Mouse (Mus musculus): ENCODE measurements around the gene Fbln1.
A peak's percentile ranks its signal among the peaks of the same experiment; 100 is the strongest.
"Not testable (repeated sequence)": the region's sequence is repeated elsewhere in the genome, so short reads cannot be mapped to it uniquely, and the experiment has no call there.

Fbln1 gene

GRCm38 (mm10) chr15:85295544-85295943 lies 89.8 kb downstream of the Fbln1 start:
- DNase-seq (ENCODE audit: low spot score in 2 of 2), result no peak

DNA sequence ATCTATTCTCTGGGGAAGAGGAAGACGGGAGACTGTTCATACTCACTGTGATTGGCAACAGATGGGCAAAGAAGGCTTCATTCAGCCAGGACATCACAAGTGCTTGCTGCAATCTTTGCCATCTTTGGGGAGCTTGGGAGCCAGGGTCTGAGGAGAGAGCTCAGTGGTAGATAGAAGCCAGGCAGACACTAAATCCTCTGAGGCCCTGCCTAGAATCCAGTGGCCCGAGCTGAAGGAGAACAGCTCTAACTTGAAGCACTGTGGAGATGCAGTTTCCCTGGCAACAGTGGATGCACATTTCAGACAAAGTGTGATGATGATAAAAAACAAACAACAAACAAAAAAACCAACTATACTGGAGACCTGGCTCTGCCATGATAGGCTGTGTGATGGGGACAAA lies 90.2 kb downstream of the Fbln1 start:
- DNase-seq (ENCODE audit: low spot score in 2 of 2), result no peak

- DNase-seq (ENCODE audit: low spot score in 2 of 2), result no peak
These were observed 90.8 kb downstream of the Fbln1 start for GRCm38 (mm10) chr15:85296538-85296937.

DNA sequence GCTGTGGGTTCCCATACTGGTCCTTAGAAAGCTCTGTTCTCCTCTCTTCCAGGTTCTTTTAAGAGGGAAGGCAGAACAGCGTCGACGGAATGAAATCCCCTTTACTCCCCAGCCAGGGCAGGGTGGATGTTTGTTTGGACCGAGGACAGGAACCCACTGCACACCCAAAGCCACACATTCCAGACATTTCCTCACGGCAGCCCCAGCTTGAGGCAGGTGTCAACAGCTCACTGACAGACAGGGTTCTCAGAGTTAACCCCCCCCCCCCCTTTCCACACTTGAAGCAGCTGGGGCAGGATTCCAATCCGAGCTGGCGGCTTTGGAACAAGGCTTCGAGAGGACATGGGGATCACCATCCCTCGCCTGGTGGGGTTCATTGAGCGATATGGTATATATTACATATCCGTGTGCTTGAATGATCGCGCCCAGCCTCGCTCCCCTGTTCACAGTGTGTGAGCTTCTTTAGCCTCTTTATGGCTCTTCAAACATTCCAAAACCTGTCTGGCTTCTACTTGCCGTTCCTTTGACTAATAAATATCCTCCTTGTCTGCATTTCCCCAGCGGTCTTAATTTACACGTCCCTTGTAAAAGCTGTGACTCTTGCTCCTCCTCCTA lies 92.5 kb downstream of the Fbln1 start:
- DNase-seq (ENCODE audit: low spot score in 2 of 2), result no peak

DNA sequence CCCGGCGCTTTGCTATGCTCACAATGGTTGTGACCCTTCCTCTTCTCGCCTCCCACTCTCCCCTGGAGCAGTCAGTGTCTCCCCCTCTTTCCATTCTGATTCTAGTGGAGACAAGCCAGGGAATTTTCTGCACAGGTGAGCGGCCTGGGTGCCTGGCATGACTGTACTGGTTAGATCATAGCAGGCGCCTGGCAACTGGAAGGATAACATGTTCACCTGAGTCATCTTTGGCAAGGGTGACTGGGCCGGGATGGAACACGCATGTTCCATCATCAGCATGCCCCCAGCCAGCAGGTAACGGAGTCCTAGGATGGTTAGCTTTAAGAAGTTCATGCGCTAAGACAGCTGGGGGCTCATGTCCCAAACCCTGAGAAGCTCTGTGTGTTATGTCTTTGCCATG lies 93.2 kb downstream of the Fbln1 start:
- no peak for DNase-seq (ENCODE audit: low spot score in 2 of 2)

DNA sequence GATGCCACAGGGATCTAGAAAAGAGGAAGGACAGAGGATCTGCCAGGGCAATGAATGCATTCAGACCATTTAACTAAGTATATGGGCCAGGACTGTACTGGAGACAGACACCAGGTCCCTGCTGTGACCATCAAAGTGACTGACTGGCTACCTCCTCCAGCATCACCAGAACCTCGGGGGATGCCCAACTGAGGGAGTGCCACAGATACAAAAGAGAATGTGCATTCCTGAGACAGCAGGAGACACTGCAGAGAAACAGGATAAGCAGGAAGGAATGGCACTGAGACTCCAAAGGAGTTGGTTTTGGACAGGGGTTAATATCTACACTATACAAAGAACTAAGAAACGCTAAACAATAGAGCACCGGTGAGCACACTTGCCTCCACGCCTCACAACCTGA lies 97.5 kb downstream of the Fbln1 start:
- DNase-seq (ENCODE audit: low spot score in 2 of 2), result no peak

GRCm38 (mm10) chr15:85303976-85304375 lies 98.2 kb downstream of the Fbln1 start:
- DNase-seq (ENCODE audit: low spot score in 2 of 2), result no peak

DNA sequence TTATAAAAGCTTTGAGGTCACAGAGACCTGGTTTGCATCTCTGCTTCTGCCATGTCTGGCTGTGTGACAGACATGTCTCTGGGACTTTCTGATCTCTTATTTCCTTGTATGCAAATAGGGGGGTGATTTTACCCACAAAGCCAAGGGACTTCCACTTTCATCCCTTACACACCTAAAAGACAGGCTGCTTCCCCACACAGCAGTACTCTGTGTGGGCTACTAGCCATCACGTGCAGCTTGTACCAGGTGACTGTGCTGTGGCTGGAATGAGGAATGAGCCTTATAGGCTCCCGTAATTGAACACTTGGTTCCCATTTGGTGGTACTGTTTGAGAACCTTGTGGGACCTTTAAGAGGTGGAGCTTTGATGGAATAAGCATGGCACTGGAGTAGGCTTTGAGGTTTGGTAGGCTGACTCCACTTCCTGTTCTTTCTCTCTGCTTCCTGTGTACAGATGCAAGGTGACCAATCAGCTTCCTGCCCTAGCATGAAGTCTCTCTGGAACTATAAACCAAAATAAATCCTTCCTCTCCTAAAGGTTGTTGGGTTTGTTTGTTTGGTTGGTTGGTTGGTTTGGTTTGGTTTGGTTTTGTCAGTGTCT lies 101.4 kb downstream of the Fbln1 start:
- DNase-seq (ENCODE audit: low spot score in 2 of 2), result no peak

- no peak for DNase-seq (ENCODE audit: low spot score in 2 of 2)
These were observed 105.4 kb downstream of the Fbln1 start for GRCm38 (mm10) chr15:85311058-85311657.

DNA sequence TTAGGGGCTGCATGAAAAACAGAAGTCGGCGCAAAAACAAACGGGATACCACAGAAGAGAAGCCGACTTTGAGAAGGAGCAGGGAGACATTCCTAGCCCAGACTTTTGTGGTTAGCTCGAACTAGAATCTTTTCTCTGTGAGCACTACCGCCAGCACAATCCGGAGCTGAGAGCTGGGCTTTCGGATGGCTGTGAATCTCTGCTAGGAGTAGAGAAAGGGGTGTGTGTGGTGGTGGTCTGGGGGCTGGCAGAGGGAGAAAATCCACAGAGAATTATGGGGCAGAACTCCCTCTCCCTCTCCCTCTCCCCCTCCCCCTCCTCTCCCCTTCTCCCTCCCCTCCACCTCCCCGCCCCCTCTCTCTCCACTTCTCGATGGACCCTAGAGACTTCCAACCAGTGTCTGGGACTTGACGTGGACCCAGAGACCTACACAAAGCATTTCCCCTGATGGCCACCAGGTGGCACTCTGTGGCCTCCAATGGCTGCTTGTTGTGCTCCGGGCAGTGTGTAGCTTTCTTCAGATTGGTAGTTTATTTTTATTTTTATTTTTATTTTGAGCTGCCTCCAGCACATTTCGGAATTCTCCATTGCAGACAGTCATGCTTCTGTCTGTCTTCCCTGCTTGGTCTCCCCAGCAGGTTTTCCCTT lies 109.8 kb downstream of the Fbln1 start:
- peak; percentile 25 to 35 for DNase-seq (ENCODE audit: low spot score in 2 of 2)

DNA sequence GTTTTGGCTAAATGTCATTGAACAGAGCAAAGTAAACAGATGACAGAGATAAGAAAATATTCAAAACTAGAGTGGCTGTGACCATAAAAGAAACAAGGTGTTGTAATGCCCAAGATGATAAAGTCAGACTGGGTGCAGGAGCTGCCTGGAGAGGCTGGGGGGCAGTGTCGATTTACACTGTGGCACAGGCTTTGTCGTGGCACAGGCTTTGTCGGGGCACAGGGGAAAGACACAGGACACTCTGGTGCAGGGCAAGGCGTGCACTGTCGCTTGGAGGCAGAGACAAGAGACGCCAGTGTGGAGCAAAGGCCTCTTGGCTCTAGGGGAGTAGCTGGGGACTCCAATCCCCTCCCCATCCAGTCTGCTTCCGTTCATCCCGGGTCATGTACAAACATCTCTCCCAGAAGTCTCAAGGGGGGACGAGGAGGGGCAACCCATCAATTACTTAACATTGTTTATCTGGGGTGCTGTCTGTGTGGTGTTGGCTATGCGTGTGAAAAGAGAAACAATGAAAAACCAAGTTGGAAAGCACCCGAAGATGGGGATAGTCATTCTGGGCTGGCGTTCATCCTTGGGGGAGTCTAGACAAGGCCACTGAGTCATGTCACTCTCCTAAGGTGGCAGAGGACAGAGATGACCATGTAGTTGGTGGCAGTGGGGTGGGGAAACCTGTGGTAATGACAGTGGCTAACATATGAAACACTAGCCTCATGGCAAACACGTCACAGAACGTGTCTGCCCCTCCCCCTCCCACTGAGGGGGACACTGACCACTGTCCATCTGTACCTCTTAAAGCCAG lies 110.8 kb downstream of the Fbln1 start:
- DNase-seq (ENCODE audit: low spot score in 2 of 2), result no peak

DNA sequence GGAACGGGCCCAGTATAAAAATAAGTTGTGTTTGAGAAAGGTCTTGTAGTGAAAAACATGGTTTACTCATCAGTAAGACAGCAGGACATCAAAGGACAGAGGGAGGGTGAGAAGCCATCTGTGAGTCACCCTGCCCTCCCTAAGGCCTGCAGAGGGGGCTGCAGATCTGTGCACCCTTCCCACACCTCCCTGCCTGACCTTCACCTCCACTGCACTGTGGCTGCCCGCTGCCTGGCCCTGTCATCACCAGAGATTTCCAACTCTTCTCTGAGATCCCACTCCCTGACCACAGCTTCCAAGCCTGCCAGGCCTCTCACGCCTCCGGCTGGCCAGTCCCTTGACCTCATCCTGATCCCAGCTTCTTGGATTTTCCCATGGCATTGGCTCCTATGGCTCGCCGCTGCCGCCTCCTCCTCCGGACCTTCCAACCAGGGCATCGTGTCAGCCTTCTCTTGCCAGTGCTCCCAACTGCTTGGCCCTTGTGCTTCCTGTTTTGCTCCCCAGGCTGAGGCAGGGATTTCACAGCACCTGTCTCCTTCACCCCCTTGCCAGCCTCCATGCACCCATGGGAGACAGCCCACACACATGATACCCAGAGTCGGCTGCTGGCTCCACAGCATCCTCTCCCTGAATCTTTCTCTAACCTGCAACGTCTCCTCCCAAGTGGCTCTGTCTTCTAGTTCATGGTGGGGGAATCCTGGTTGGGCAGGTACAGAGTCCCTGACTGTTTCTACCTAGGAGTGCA lies 114.3 kb downstream of the Fbln1 start:
- no peak for DNase-seq (ENCODE audit: low spot score in 2 of 2)

GRCm38 (mm10) chr15:85323214-85323613 lies 117.5 kb downstream of the Fbln1 start:
- no peak for DNase-seq (ENCODE audit: low spot score in 2 of 2)

DNA sequence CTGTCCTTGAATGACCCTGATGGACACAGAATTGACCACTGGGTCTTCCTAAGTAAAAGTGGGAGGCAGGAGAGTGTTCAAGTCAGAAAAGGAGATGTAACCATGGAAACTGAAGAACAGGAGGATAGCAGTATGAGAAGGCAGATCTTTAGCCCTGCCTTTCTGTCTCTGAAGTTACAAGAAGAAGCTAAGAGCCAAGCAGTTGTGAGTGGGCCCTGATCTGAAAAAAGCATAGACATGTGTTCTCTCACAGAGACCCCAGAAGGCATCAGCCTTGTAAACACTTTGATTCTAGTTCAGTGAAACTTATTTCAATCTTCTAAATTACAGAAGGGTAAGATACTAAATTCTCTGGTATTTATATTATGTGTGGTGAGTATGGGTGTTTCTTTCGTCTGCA lies 118.7 kb downstream of the Fbln1 start:
- DNase-seq (ENCODE audit: low spot score in 2 of 2), result no peak

- no peak for DNase-seq (ENCODE audit: low spot score in 2 of 2)
These were observed 122.1 kb downstream of the Fbln1 start for GRCm38 (mm10) chr15:85327808-85328207.

DNA sequence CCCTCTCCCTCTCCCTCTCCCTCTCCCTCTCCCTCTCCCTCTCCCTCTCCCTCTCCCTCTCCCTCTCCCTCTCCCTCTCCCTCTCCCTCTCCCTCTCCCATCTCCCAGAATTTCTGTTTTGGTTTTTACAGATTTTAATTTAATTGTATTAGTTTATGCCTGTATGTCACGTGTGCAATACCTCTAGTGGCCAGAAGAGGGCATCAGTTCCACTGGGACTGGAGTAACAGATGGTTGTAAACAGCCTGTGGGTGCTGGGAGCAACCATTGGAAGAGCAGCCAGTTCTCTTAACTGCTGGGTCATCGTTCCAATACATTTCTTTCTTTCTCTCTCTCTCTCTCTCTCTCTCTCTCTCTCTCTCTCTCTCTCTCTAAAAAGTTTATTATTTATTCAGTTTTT lies 122.7 kb downstream of the Fbln1 start:
- DNase-seq (ENCODE audit: low spot score in 2 of 2), result not testable (repeated sequence)

GRCm38 (mm10) chr15:85329096-85329495 lies 123.3 kb downstream of the Fbln1 start:
- no peak for DNase-seq (ENCODE audit: low spot score in 2 of 2)

DNA sequence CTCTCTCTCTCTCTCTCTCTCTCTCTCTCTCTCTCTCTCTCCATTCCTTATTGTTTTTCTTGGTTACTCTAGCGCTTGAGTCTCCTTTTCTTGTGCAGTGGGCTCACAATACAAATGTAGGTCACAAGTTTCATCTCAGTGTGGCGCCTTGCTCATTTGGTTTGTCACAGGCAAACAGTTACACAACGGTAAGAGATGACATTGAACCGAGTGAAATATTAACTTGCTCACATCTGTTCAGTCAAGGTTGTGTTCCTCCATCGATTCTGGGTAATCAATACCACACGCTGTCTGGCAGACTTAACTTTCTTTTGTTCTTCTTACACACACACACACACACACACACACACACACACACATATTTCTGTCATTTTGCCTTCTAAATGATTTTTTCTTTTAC lies 124.3 kb downstream of the Fbln1 start:
- no peak for DNase-seq (ENCODE audit: low spot score in 2 of 2)

- not testable (repeated sequence) for DNase-seq (ENCODE audit: low spot score in 2 of 2)
These were observed 127.8 kb downstream of the Fbln1 start for GRCm38 (mm10) chr15:85333511-85333910.

- DNase-seq (ENCODE audit: low spot score in 2 of 2), result no peak
These were observed 128.5 kb downstream of the Fbln1 start for GRCm38 (mm10) chr15:85334234-85334633.

DNA sequence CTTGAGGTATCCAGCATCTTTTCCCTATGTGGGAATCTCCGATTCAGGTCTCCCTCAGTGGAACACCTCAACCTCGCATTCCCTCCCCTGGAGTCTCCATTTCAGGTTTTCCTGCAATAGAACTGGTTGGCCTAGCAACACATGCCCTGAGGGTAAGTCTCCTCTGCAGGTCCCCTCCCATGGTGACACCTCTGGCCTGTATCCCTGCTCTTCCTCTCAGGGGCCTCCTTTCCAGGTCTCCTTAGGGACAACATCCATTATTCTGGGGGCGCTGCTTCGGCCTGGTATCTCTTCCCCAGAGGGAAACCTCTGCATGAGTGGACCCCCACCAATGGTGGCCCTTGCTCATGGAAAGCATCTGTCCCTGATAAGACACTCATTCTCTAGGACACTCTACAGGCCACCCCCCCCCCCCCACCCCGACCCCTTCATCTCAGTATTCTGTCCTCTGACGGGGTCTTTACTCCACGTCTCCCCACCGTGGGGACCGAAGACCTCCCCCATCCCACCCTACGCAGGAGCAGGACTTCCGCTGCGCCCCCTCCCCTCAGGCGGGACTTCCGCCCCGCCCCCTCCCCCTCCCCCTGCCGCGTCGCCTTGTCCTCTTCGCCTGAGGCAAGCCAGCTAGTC lies 130.0 kb downstream of the Fbln1 start, which contains the start of gene Atxn10:
Gene Atxn10, plus strand, starts transcription at position 575 of the 630 bp plus-strand sequence.
- no peak for DNase-seq (ENCODE audit: low spot score in 2 of 2)

All from spleen, postnatal 36 days (tissue).